Mouse (Mus musculus) gastrocnemius, postnatal 14 days (tissue): ENCODE measurements around the gene F11r. TPM values are rescaled to one million over a fixed set of nuclear protein-coding genes. Genes with fewer than 3 reads are reported as not detected.
"Not testable (repeated sequence)": the region's sequence is repeated elsewhere in the genome, so short reads cannot be mapped to it uniquely, and the experiment has no call there.

ENCODE experiments used
- DNase-seq: peaks from one replicate; pipeline ENCODE4 v3.0.0; 2021; ENCODE audit warnings: mixed read lengths
- intact Hi-C: fragments of 180-260 bp; cut with DNase I; formaldehyde crosslinking; loops from one replicate; pipeline ENCODE4 v1.15.1; 2025; ENCODE audit warnings: low total_unique reads
- total RNA-seq, 2 experiments: library from RNA; stranded (reverse); gene quantifications; 2 replicates each; pipeline ENCODE4 v1.2.3; 2021

Gene F11r
- total RNA-seq, 2 experiments from 2014 or later = 10.8 to 12.6 TPM

GRCm38 (mm10) chr1:171465749-171466412, 28.5 kb downstream of the F11r start:
- intact Hi-C loops = no loop called here
- no peak for DNase-seq

- DNase-seq = no peak
- intact Hi-C loops = no loop called here
Observed at GRCm38 (mm10) chr1:171466565-171466964, 29.2 kb downstream of the F11r start.

GRCm38 (mm10) chr1:171469678-171470077, 32.3 kb downstream of the F11r start:
- no peak for DNase-seq
- intact Hi-C loops = no loop called here

GRCm38 (mm10) chr1:171470371-171470871, 33.1 kb downstream of the F11r start:
- intact Hi-C loops = no loop called here
- peak; percentile 29 for DNase-seq

GRCm38 (mm10) chr1:171470896-171471295, 33.6 kb downstream of the F11r start:
- DNase-seq = no peak
- intact Hi-C loops = no loop called here

GRCm38 (mm10) chr1:171471452-171471851, 34.1 kb downstream of the F11r start:
- DNase-seq = no peak
- intact Hi-C loops = no loop called here

GRCm38 (mm10) chr1:171471941-171472340, 34.6 kb downstream of the F11r start:
- DNase-seq, intact Hi-C loops: not testable (repeated sequence)

- no peak for DNase-seq
- intact Hi-C loops = no loop called here
Observed at GRCm38 (mm10) chr1:171473506-171473905, 36.2 kb downstream of the F11r start.

GRCm38 (mm10) chr1:171473920-171474640, 36.7 kb downstream of the F11r start:
- intact Hi-C loops = no loop called here
- no peak for DNase-seq

- DNase-seq = no peak
- intact Hi-C loops = loop anchor here (2.0 kb wide), 1 partner anchor 116 kb away; the partner anchor contains the start of gene Klhdc9
Observed at GRCm38 (mm10) chr1:171477123-171477522, 39.8 kb downstream of the F11r start.

- intact Hi-C loops = loop anchor here (2.0 kb wide), 1 partner anchor 117 kb away; the partner anchor contains the start of gene Klhdc9
Observed at GRCm38 (mm10) chr1:171477758-171478545, 40.6 kb downstream of the F11r start.

GRCm38 (mm10) chr1:171478968-171479367, 41.6 kb downstream of the F11r start:
- intact Hi-C loops = no loop called here
- peak; percentile 47 for DNase-seq

More at GRCm38 (mm10) chr1:171477758-171478545, 40.6 kb downstream of the F11r start:
- no peak for DNase-seq

- DNase-seq = no peak
- intact Hi-C loops = no loop called here
Observed at GRCm38 (mm10) chr1:171494241-171494640, 56.9 kb downstream of the F11r start.

- intact Hi-C loops = no loop called here
- no peak for DNase-seq
Observed at GRCm38 (mm10) chr1:171495371-171495770, 58.0 kb downstream of the F11r start.

- DNase-seq = no peak
- intact Hi-C loops = no loop called here
Observed at GRCm38 (mm10) chr1:171499856-171500255, 62.5 kb downstream of the F11r start.

GRCm38 (mm10) chr1:171501016-171501610, 63.8 kb downstream of the F11r start:
- DNase-seq = no peak
- intact Hi-C loops = no loop called here

GRCm38 (mm10) chr1:171501636-171502080, 64.3 kb downstream of the F11r start:
- no peak for DNase-seq
- intact Hi-C loops = no loop called here

- DNase-seq = peak; percentile 33
- intact Hi-C loops = no loop called here
Observed at GRCm38 (mm10) chr1:171502388-171503249, 65.3 kb downstream of the F11r start.

GRCm38 (mm10) chr1:171503250-171503591, 65.9 kb downstream of the F11r start, which contains the start of gene Alyref2:
Gene Alyref2 (plus strand): TSS chr1:171503478.
- intact Hi-C loops = no loop called here
- DNase-seq = peak; percentile 93
